Mouse (Mus musculus): ENCODE measurements around the gene Lbp.

Gene Lbp

GRCm38 (mm10) chr2:158313089-158313488 lies 6.8 kb downstream of the Lbp start:
- DNase-seq (ENCODE audit: low spot score) = no peak

- DNase-seq (ENCODE audit: low spot score) = no peak
Measured at GRCm38 (mm10) chr2:158316371-158316770, 10.1 kb downstream of the Lbp start.

DNA sequence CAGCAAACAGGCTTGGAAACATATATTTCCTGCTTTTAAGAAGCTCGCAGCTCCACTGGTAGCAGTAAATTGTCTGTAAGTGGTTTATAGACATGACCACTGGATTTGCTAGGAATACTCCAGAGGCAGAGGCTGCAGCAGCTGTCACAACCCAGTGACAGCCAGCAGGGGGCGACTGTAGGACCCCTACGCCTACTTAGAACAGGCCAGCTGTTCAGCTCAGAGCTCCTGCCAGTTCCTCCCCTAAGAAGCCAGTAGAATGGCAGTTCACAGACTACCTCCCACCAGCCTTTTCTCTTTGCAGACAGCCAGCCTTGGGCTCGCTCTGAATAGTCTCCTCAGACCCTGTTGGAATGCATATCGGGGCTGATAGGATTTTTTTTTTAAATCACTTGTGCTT lies 10.7 kb downstream of the Lbp start:
- DNase-seq (ENCODE audit: low spot score) = peak; percentile 49

GRCm38 (mm10) chr2:158321596-158321995 lies 15.3 kb downstream of the Lbp start:
- DNase-seq (ENCODE audit: low spot score) = no peak

DNA sequence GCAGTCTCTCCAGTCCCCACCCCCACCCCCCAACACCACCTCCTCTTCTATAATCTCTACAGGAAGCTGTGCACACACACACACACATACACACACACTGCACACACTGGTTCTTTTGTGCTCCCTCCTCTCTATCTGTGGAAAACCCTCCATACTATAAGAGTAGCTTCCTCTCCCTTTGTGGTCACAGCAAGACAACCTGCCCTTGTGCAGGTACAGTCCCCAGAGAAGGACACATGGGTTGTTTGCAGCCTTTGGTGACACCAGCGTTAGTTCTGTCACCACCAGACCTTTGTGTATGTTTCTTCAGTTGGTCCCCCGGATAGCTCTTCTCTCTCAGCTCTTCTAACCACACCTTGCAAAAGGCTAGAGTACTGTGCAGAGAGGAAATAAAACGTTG lies 16.6 kb downstream of the Lbp start:
- DNase-seq (ENCODE audit: low spot score) = no peak

DNA sequence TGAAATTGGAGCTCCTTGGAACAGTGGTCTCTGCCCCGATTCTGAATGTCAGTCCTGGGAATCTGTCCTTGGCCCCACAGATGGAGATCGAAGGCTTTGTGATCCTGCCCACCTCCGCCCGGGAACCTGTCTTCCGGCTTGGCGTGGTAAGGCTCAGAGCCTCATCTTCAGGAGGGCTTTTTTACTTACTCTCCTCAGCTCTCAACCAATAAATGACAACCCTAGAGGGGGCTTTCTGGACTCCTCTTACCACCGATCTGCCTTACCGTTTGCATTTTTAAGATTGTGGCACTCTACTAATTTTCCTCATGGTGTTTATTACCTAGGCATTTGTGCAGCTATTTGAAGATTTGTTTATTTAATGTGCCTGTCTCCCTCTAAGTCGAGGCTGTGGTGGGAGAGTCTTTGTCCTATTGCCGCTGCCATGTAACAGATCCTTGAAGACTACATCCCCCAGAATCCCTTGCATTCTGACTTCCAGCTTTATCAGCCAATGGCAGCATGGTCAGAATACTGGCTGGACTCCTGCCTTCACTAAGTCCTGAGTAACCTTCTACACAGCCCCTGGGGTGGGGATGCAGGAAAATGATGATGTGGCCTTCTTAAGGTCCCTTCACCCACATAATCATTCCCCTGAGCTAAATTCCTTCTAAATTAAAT lies 18.4 kb downstream of the Lbp start:
- no peak for DNase-seq (ENCODE audit: low spot score)

DNA sequence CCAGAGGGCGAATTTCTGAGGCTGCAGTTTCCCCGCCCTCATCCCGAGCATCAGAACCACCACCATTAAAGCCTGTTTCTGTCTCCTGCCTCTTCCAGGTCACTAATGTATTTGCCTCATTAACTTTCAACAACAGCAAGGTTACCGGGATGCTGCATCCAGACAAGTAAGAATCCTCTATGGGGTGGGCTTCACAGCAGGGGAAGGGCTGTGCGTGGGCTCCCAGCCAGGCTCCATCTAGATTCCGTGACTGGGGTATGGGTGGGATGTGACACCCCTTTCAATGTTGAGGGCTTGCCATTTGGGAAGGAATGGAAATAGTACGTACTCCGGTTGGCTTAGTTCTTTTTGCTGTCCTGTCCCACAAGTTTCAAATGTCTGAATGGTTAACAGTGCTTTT lies 19.3 kb downstream of the Lbp start:
- no peak for DNase-seq (ENCODE audit: low spot score)

- no peak for DNase-seq (ENCODE audit: low spot score)
Measured at GRCm38 (mm10) chr2:158334356-158334755, 28.1 kb downstream of the Lbp start.

DNA sequence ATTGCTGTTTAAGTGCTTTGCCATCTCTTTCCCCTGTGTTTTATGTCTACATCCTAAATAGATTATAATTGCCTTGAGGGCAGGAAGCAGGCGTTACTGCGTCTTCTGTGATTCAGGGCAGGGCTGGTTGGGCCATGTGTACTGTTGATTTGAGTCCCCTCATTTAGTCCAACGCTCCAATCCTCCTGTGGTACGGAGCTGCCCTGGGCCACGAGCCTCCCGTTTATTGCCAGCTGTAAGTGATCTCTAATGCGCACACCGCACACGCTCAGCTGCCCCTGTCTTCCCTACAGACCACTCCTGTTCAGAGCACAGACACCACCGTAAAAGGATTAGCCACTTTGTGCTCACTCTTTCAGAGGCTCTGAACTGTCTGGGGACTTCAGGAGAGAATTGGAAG lies 31.4 kb downstream of the Lbp start:
- DNase-seq (ENCODE audit: low spot score) = no peak

DNA sequence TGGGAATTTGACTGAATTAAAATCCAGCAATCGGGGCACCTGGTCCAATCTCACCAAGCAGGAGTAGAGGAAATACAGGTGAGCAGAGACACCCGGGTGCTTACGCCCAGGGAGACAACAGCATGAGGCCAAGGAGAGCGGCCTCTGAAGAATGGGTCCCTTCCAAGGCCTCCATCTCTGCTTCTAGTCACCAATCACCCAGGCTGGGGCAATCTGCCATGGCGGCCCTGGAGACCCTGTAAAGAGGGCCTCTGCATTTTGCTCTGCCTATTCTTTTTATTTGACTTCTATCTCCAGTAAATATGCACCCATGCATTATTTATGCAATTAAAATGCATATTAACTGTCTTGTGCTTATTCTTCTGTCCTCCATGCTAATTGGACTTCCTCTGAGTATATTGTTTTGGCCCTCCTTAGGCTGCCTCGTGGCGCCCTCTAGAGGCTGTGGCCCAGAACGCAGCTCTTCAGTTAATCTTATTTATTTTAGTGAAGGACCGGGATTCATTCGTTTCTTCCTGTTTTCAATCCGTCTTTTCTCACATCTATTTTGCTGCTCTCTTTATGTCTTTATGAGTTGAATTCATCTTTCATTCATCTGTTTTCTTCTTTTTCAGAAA lies 33.8 kb downstream of the Lbp start:
- peak; percentile 65 for DNase-seq (ENCODE audit: low spot score)

DNA sequence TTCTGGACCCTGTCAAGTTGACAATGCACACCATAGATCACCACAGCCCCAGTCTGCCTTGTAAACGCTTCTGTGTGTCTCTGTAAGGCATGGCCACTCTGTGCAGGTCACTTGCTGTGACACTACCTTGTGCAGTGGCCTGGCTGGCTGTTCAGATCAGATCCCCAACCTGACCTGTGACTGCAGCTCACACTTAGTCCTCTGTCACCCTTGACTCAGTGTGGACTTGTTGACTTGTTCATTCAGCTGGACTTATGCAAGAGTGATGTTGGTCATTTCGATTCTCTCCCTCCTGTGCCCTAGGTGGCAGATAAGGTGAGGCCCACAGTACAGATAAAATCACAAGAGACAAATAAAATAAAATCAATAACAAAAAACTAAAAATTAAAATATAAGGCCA lies 35.0 kb downstream of the Lbp start:
- no peak for DNase-seq (ENCODE audit: low spot score)

DNA sequence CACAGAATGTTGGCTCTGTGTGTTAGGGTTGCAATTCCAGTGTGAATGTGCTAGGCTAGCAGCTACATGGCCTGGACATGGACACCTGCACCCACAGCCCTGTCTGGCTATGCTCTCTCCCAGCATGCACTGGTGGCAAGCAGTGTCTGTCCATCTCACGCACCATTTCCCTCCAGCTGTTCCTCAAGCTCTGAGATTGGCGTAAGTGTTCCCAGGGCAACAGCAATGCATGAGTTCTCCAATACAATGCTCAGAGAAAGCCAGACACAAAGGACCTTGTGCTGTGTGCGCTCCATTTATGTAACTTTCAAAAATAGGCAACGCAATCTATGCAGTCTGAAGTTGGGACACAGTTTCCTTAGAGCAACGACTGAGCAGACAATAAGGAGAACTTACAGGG lies 37.2 kb downstream of the Lbp start:
- DNase-seq (ENCODE audit: low spot score) = no peak

GRCm38 (mm10) chr2:158346467-158346866 lies 40.2 kb downstream of the Lbp start:
- DNase-seq (ENCODE audit: low spot score) = no peak

DNA sequence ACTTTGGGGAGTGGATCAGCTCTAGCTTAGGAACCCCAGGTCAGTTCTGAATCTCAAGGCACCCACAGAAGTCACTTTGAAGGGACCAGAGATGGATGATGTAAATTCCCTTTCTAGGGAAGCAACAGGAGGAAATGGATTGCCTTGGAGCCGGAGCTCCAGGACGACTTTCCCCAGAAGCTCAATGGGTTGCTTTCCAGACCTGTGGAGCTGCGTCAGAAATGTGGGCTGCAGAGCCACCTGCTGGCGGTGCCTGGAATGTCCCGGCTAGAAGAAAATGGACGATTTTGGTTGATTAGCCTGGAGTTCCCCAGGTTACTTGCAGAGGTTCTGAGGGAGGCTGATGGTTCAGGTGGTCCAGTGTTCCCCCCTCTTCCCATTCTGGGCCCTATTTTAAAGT lies 41.6 kb downstream of the Lbp start:
- peak; percentile 78 for DNase-seq (ENCODE audit: low spot score)

- DNase-seq (ENCODE audit: low spot score) = no peak
Measured at GRCm38 (mm10) chr2:158352801-158353520, 46.7 kb downstream of the Lbp start.

- DNase-seq (ENCODE audit: low spot score) = no peak
Measured at GRCm38 (mm10) chr2:158354348-158355114, 48.2 kb downstream of the Lbp start.

DNA sequence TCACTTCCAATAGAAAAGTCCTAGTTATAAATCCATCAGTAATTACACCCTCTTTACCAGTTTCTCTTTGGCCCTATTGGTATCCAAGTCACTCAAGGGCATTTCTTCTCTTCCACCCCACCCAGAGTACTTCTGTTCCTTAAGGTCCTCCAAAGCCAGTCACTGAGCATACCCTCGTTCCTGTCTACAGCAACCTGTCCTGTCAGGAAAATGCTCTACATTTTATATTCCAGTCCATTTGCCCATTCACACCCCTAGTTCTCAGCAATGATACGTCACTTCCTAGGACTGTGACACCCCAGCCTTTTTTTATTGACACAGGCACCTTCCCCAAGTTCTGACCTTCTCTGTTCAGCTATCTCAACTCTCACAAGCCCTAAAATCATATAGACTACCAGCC lies 48.9 kb downstream of the Lbp start:
- DNase-seq (ENCODE audit: low spot score) = no peak

DNA sequence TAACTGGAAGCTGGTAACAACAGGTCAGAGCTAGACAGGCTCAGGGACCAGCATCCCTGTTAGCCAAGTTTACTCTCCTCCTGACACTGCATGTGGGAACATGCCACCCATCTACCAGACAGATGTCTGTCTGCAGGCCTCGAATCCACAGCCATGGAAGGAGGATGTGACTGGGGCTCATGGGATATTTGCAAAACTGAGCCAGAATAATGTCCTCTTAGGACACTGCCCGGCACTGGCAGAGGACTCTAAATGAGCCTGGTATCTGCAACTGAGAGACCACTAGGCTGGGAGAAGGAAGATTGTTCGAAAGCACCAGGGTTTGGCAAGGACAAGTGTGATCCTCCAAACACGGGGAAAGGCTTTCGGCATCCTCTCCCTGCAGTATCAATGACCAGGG lies 49.8 kb downstream of the Lbp start:
- DNase-seq (ENCODE audit: low spot score) = no peak

DNA sequence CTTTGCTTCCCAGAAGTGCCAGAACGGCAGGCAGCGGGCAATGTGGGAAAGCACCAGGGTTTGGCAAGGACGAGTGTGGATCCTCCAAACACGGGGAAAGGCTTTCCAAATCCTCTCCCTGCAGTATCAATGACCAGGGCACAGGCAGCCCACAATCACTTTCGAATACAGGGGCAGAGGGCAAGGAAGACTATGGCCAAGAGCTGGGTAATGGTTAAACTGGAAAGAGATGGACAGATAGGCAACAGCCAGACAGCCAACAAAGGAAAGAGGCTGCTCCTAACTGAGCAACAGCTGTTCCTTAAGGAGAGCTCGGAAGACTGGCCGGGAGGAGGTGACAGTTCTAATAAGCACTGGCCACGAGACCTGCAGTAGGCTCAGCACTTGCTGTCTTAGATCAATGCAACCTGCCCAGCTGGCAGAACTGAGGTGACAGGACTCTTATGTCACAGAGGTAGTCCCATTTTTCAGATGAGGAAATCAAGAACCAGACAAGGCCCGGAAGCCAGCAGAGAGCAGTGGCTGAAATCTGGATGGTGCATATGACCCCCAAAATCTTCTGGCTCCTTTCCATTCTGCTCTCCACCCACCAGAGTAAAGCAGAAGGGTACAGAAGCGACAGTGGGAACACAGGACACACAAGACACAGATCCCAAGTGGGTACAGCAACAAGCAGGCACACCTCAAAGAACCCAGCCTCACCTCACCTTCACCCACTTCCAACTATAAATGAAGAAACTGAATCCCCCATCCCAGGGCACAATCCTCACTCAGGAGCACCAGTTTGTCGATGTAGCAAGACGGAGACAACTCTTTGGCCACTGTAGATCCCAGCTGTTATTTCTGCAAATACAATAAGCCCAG lies 53.7 kb downstream of the Lbp start:
- DNase-seq (ENCODE audit: low spot score) = no peak

DNA sequence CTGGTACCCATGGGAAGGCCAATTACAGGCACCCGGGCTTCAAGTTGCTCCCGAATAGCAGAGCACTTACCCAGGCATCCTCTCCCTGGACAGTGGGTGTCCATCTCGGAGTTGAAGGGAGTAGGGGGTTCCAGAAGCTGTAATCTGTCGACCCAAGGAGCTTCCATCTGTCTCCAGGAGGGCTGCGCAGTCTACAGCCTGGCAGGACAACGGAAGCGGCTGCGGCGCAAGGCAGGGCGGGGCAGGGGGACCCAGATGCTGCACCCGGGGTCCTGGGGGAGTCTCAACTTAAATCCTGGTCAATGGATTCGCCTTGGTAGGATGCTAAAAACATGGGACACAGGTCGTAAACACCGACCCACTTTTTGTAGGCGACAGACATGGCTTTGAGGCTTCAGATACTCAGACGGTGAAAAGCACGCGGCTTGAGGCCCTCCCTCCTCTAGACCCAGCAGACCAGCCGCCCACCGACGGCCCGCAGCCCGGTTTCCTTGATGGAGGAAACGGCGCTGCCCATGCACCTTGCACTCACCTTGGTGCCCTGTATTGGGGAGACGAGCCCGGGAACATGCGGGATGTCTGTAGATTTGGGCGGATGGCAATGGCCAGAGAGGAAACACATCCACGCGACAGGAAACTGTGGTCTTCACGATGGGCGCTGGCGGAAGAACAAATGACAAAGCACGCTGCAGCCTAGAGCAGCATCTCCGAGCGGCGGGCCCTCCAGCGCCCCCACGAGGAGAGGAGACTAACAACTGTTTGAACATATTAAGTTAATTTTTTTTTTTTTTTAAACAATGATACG lies 54.8 kb downstream of the Lbp start:
- peak; percentile 95 for DNase-seq (ENCODE audit: low spot score)

Measured in MN1 (cell line).